Mouse (Mus musculus) lung, postnatal 0 days (tissue): Measurements from ENCODE around the gene App. TPM values are rescaled to one million over a fixed set of nuclear protein-coding genes. Genes with fewer than 3 reads are reported as not detected.

Source experiments
- ATAC-seq: fragments of 200-750 bp; cut with Nextera tagmentation; 2 replicates; pipeline ENCODE4 v1.8.0; 2017; ENCODE audit warnings: moderate library complexity
- DNase-seq: peaks from one replicate; pipeline ENCODE4 v3.0.0-alpha.2; 2016; ENCODE audit warnings: low spot score
- H3K27ac ChIP-seq: fragments of 300-500 bp; sonication (generic); 2 replicates; pipeline ENCODE4 v1.5.1; 2014; ENCODE audit warnings: antibody characterized with exemption, mild to moderate bottlenecking, low read length, mixed read lengths
- H3K27me3 ChIP-seq: fragments of 300-500 bp; sonication (generic); replicated peaks from 2 replicates; pipeline ENCODE4 v1.6.1; 2014; ENCODE audit warnings: low read length, mixed read lengths; ENCODE audit not compliant: insufficient read depth
- H3K36me3 ChIP-seq: fragments of 300-500 bp; sonication (generic); 2 replicates; pipeline ENCODE4 v1.6.1; 2014; ENCODE audit warnings: low read length, mixed read lengths; ENCODE audit not compliant: insufficient read depth
- H3K4me1 ChIP-seq: fragments of 300-500 bp; sonication (generic); 2 replicates; pipeline ENCODE4 v1.6.1; 2014; ENCODE audit warnings: antibody characterized with exemption, low read depth, low read length, mixed read lengths; ENCODE audit not compliant: insufficient read depth
- H3K4me2 ChIP-seq: fragments of 300-500 bp; sonication (generic); replicated peaks from 2 replicates; pipeline ENCODE4 v1.6.1; 2014; ENCODE audit warnings: low read depth, mild to moderate bottlenecking, low read length, moderate library complexity, mixed read lengths
- H3K4me3 ChIP-seq: fragments of 300-500 bp; sonication (generic); 2 replicates; pipeline ENCODE4 v1.5.1; 2014; ENCODE audit warnings: low read depth, low read length
- H3K9ac ChIP-seq: fragments of 300-500 bp; sonication (generic); replicated peaks from 2 replicates; pipeline ENCODE4 v1.6.1; 2014; ENCODE audit warnings: low read depth, mild to moderate bottlenecking
- H3K9me3 ChIP-seq: fragments of 300-500 bp; sonication (generic); 2 replicates; pipeline ENCODE4 v1.6.1; 2016; ENCODE audit warnings: low read length, mixed read lengths
- CTCF ChIP-seq: IDR thresholded peaks from 2 replicates; pipeline ENCODE4 v1.5.1; 2016; ENCODE audit warnings: antibody characterized with exemption, mild to moderate bottlenecking
- EP300 ChIP-seq: IDR thresholded peaks from 2 replicates; pipeline ENCODE4 v1.6.1; 2016; ENCODE audit warnings: antibody characterized with exemption, mild to moderate bottlenecking, control low read depth
- WGBS: fragments of 180-500 bp; shearing (Covaris S2); extraction: QIAGEN DNeasy Blood & Tissue Kit; methylation state at CpG from one replicate; pipeline ENCODE4 v1.1.7; 2014; 5-methylcytosine and 5-hydroxymethylcytosine counted together
- polyA plus RNA-seq: library from polyadenylated mRNA; unstranded; fragments of >200 nt; fragmentation: Nextera tagmentation; extraction: Ambion mirVana; gene quantifications from 2 replicates; pipeline ENCODE4 v1.2.1, GENCODE M21; 2015

The App gene
- polyA plus RNA-seq, 1 experiment from 2014 or later = 425 TPM

DNA sequence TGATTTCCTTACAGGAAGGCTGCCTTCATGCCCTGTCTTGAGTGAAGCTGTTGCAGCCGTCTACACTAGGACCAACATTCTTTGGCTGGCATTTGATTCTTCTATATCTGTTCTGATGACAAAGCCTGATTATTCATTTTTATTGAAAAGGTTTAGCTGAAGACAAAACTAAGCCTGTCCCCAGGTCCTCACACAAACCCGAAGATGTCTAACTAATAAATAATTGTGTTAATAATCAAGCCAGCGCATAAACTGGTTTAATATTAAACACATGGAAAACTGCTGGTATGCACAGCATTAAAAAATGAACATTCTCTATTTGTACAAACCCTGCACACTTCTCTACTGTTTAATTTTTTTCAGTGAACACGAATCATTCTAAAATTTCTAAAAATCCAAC is 7.4 kb downstream of the App start:
- no peak for TF ChIP-seq CTCF
- no peak for TF ChIP-seq EP300
- H3K27ac ChIP-seq = no peak overlapping the region
- no peak overlapping the region for H3K4me3 ChIP-seq
- no peak for DNase-seq
- no peak overlapping the region for H3K9ac ChIP-seq
- no peak overlapping the region for H3K4me2 ChIP-seq
- H3K27me3 ChIP-seq = no peaks in the 10 kb centered on the region
- H3K36me3 ChIP-seq = 0 out of 2 replicates have a peak, but pooled peaks cover 3% of the 10 kb centered on the region
- no peak for ATAC-seq
- 60% methylated on average over 4 of the region's 4 CpGs for WGBS
- H3K9me3 ChIP-seq = no peaks in the 10 kb centered on the region
- peaks cover 18% of the 10 kb centered on the region for H3K4me1 ChIP-seq

- Histone ChIP-seq H3K27ac (no peak overlapping the region), H3K27me3 (no peaks in the 10 kb centered on the region), H3K9me3 (no peaks in the 10 kb centered on the region), H3K4me1 (peaks cover 12% of the 10 kb centered on the region; the same call in 1 of the 2 replicates), H3K4me3 (no peak overlapping the region), H3K36me3 (0 out of 2 replicates have a peak, but pooled peaks cover 3% of the 10 kb centered on the region), H3K9ac (no peak overlapping the region), H3K4me2 (no peak overlapping the region)
- WGBS = 52% methylated on average over 7 of the region's 7 CpGs
- TF ChIP-seq EP300 = no peak
- no peak for TF ChIP-seq CTCF
- ATAC-seq = no peak
- no peak for DNase-seq
These were observed 7.9 kb downstream of the App start for GRCm38 (mm10) chr16:85165631-85166030.

DNA sequence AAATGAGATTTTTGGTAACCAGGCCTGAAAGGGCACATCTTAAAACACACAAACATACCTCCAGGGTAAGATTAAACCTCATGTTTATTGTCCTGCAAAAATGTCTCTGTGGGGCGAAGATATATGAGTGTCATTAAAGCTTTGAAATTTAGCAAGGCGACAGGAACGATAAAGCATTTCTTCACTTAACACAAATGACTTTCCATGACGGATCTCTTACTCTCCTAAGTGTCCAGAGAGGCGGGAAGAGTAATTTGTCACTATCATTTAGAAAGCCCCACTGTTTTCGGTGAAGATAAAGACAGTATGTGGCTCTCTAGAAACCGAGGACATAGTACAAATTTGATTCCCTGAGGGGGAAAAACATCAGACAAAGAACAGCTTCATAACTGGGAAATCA is 8.4 kb downstream of the App start:
- ATAC-seq (no peak), DNase-seq (no peak)
- no peak for TF ChIP-seq CTCF
- no peak for TF ChIP-seq EP300
- WGBS = 58% methylated on average over 7 of the region's 7 CpGs
- H3K9ac ChIP-seq = no peak overlapping the region
- peaks cover 11% of the 10 kb centered on the region; the same call in 1 of the 2 replicates for H3K4me1 ChIP-seq
- no peaks in the 10 kb centered on the region for H3K9me3 ChIP-seq
- H3K27me3 ChIP-seq = no peaks in the 10 kb centered on the region
- H3K27ac ChIP-seq = no peak overlapping the region
- no peak overlapping the region for H3K4me2 ChIP-seq
- no peak overlapping the region for H3K4me3 ChIP-seq
- 0 out of 2 replicates have a peak, but pooled peaks cover 3% of the 10 kb centered on the region for H3K36me3 ChIP-seq

GRCm38 (mm10) chr16:85162779-85163178 is 10.8 kb downstream of the App start:
- no peaks in the 10 kb centered on the region for H3K9me3 ChIP-seq
- H3K36me3 ChIP-seq = no peaks in the 10 kb centered on the region
- H3K9ac ChIP-seq = no peak overlapping the region
- WGBS = 48% methylated on average over 6 of the region's 6 CpGs
- H3K4me1 ChIP-seq = peaks cover 8% of the 10 kb centered on the region; the same call in 1 of the 2 replicates
- H3K4me2 ChIP-seq = no peak overlapping the region
- H3K27ac ChIP-seq = no peak overlapping the region
- no peaks in the 10 kb centered on the region for H3K27me3 ChIP-seq
- no peak overlapping the region for H3K4me3 ChIP-seq
- ATAC-seq = peak; percentile 58
- TF ChIP-seq EP300 (peak; percentile 44; the same call in 1 of the 2 replicates), CTCF (no peak)
- DNase-seq = peak; percentile 59

DNA sequence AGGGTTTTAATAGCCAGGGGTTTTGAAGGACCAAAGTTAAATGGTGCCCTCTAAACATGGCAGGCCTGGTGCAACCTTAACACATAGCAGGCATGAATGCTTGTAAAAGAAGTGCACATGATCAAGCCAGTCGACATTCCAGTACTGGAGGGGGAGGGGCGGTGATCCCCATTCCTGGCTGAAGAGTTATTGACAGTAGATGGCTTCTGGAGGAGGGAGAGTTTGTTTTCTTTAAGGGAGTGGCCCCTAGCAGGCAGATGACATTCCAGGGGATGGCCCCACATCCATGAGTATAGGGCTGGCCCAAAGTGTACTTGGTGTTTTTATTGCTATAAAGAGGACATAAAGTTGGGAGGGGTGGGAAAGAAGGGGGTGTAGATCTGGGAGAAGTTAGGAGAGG is 13.4 kb downstream of the App start:
- Histone ChIP-seq H3K36me3 (no peaks in the 10 kb centered on the region), H3K27ac (no peak overlapping the region), H3K4me2 (no peak overlapping the region), H3K4me3 (no peak overlapping the region), H3K9ac (no peak overlapping the region), H3K9me3 (no peaks in the 10 kb centered on the region), H3K4me1 (peaks cover 11% of the 10 kb centered on the region; the same call in 1 of the 2 replicates), H3K27me3 (no peaks in the 10 kb centered on the region)
- DNase-seq = no peak
- ATAC-seq = peak; percentile 36; the same call in 1 of the 2 replicates
- WGBS = 45% methylated on average over 2 of the region's 2 CpGs
- TF ChIP-seq CTCF (no peak), EP300 (peak; percentile 37; the same call in 1 of the 2 replicates)

GRCm38 (mm10) chr16:85157796-85158546 is 15.6 kb downstream of the App start:
- Histone ChIP-seq H3K9me3 (no peaks in the 10 kb centered on the region), H3K4me1 (peaks cover 11% of the 10 kb centered on the region; the same call in 1 of the 2 replicates), H3K36me3 (no peaks in the 10 kb centered on the region), H3K4me2 (no peak overlapping the region), H3K4me3 (no peak overlapping the region), H3K9ac (no peak overlapping the region), H3K27ac (no peak overlapping the region), H3K27me3 (no peaks in the 10 kb centered on the region)
- TF ChIP-seq EP300 = no peak
- TF ChIP-seq CTCF = no peak
- 65% methylated on average over 11 of the region's 11 CpGs for WGBS
- ATAC-seq (no peak), DNase-seq (no peak)
